Mouse (Mus musculus): ENCODE data around the gene Bicc1.

DNA sequence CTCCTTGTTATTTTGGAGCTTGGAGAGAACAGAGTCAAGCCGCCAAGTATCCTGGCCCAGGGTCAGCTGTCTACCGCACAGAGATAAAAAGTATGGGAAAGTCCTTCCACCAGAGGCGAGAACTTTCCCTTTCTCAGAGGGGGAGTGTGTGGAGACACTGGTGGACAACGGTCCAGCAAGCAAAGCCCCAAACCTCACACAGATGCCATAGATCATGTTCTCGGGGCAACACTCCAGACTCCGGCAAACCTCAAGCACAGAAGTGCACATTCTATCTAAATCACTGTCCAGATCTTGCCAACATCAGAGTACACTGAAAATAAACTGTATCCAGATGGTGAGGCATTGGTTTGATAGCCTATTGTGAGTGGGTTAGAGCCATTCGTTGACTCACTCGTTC is 39.2 kb upstream of the Bicc1 start:
- no peak for TF ChIP-seq CTCF (IDR thresholded peaks at IDR 0.05; ENCODE audit: low read depth, low read length)
- no peak for TF ChIP-seq EP300 (IDR thresholded peaks at IDR 0.05; ENCODE audit: insufficient read depth, low read depth, low read length)
